Mouse (Mus musculus) ES-Bruce4 (cell line): ENCODE data around the gene Vrk1. TPM values are rescaled to one million over a fixed set of nuclear protein-coding genes. Genes with fewer than 3 reads are reported as not detected.

Experiments
- H3K27ac ChIP-seq: 2 replicates; pipeline ENCODE4 v1.5.1; 2012; ENCODE audit warnings: low read length, inconsistent platforms; ENCODE audit not compliant: insufficient read depth
- H3K27me3 ChIP-seq: 2 replicates; pipeline ENCODE4 v1.6.1; 2012; ENCODE audit warnings: mild to moderate bottlenecking, low read length, inconsistent platforms; ENCODE audit not compliant: control insufficient read depth, poor library complexity, insufficient read depth, severe bottlenecking
- H3K36me3 ChIP-seq: 2 replicates; pipeline ENCODE4 v1.6.1; 2012; ENCODE audit warnings: inconsistent platforms, mild to moderate bottlenecking, low read length, moderate library complexity; ENCODE audit not compliant: control insufficient read depth, poor library complexity, insufficient read depth, severe bottlenecking
- H3K4me1 ChIP-seq: one replicate; pipeline ENCODE4 v1.8.1; 2011; ENCODE audit warnings: low read length; ENCODE audit not compliant: control insufficient read depth, insufficient read depth
- H3K4me3 ChIP-seq: 2 replicates; pipeline ENCODE4 v1.5.1; 2011; ENCODE audit warnings: low read depth, mild to moderate bottlenecking, low read length
- H3K9ac ChIP-seq: 2 replicates; pipeline ENCODE4 v1.6.1; 2012; ENCODE audit warnings: low read depth, mild to moderate bottlenecking, inconsistent platforms; ENCODE audit not compliant: poor library complexity, severe bottlenecking
- H3K9me3 ChIP-seq: replicated peaks from 2 replicates; pipeline ENCODE4 v1.6.1; 2012; ENCODE audit warnings: mild to moderate bottlenecking, low read length, inconsistent platforms; ENCODE audit not compliant: control insufficient read depth, poor library complexity, insufficient read depth, severe bottlenecking
- CTCF ChIP-seq: IDR thresholded peaks from one replicate; pipeline ENCODE4 v1.8.1; 2011; ENCODE audit warnings: low read depth, low read length
- EP300 ChIP-seq: IDR thresholded peaks from 2 replicates; pipeline ENCODE4 v1.6.1; 2011; ENCODE audit warnings: low read depth, low read length; ENCODE audit not compliant: insufficient read depth
- POLR2A ChIP-seq: IDR thresholded peaks from one replicate; pipeline ENCODE4 v1.8.1; 2011; ENCODE audit warnings: low read length; ENCODE audit not compliant: insufficient read depth
- polyA plus RNA-seq: library from polyadenylated mRNA; stranded (reverse); fragments of >200 nt; gene quantifications from 2 replicates; pipeline ENCODE4 v1.2.4, GENCODE M21; 2011; ENCODE audit warnings: low read depth; ENCODE audit not compliant: missing spikeins, insufficient read depth, insufficient read length

The Vrk1 gene
- polyA plus RNA-seq, 1 experiment = 85.6 TPM

- Histone ChIP-seq H3K27me3 (no peaks in the 10 kb centered on the region), H3K9me3 (no peaks in the 10 kb centered on the region), H3K9ac (no peak overlapping the region), H3K27ac (no peak overlapping the region), H3K4me1 (peaks cover 7% of the 10 kb centered on the region), H3K36me3 (no peaks in the 10 kb centered on the region), H3K4me3 (no peak overlapping the region)
- no peak for TF ChIP-seq EP300
- TF ChIP-seq CTCF = no peak
- TF ChIP-seq POLR2A = no peak
Observed at GRCm38 (mm10) chr12:105993356-105993755, 16.7 kb upstream of the Vrk1 start.

GRCm38 (mm10) chr12:105995940-105996339, 14.1 kb upstream of the Vrk1 start:
- H3K36me3 ChIP-seq = no peaks in the 10 kb centered on the region
- H3K4me1 ChIP-seq = peaks cover 7% of the 10 kb centered on the region
- H3K9me3 ChIP-seq = no peaks in the 10 kb centered on the region
- H3K27ac ChIP-seq = no peak overlapping the region
- no peak overlapping the region for H3K4me3 ChIP-seq
- H3K27me3 ChIP-seq = no peaks in the 10 kb centered on the region
- H3K9ac ChIP-seq = no peak overlapping the region
- TF ChIP-seq CTCF (no peak), POLR2A (no peak), EP300 (no peak; the same call in 1 of the 2 replicates)

GRCm38 (mm10) chr12:105997028-105997786, 12.8 kb upstream of the Vrk1 start:
- Histone ChIP-seq H3K36me3 (no peaks in the 10 kb centered on the region), H3K4me1 (peaks cover 7% of the 10 kb centered on the region), H3K9ac (no peak overlapping the region), H3K9me3 (no peaks in the 10 kb centered on the region), H3K27ac (no peak overlapping the region), H3K27me3 (no peaks in the 10 kb centered on the region), H3K4me3 (no peak overlapping the region)
- TF ChIP-seq CTCF (no peak), EP300 (no peak), POLR2A (no peak)

- H3K27ac ChIP-seq = no peak overlapping the region
- TF ChIP-seq EP300 = no peak
- no peak for TF ChIP-seq CTCF
- no peak for TF ChIP-seq POLR2A
- no peaks in the 10 kb centered on the region for H3K4me1 ChIP-seq
Observed at GRCm38 (mm10) chr12:106001775-106002174, 8.3 kb upstream of the Vrk1 start.

GRCm38 (mm10) chr12:106004719-106005118, 5.3 kb upstream of the Vrk1 start:
- no peak overlapping the region for H3K27ac ChIP-seq
- no peaks in the 10 kb centered on the region for H3K36me3 ChIP-seq
- no peak overlapping the region for H3K9ac ChIP-seq
- H3K27me3 ChIP-seq = no peaks in the 10 kb centered on the region
- TF ChIP-seq CTCF = no peak
- TF ChIP-seq EP300 = no peak
- TF ChIP-seq POLR2A = no peak
- no peaks in the 10 kb centered on the region for H3K4me1 ChIP-seq
- H3K4me3 ChIP-seq = no peak overlapping the region
- no peaks in the 10 kb centered on the region for H3K9me3 ChIP-seq

More at GRCm38 (mm10) chr12:106001775-106002174, 8.3 kb upstream of the Vrk1 start:
- H3K27me3 ChIP-seq = no peaks in the 10 kb centered on the region
- H3K4me3 ChIP-seq = no peak overlapping the region
- no peak overlapping the region for H3K9ac ChIP-seq
- H3K36me3 ChIP-seq = no peaks in the 10 kb centered on the region
- H3K9me3 ChIP-seq = no peaks in the 10 kb centered on the region

GRCm38 (mm10) chr12:106006218-106006617, 3.8 kb upstream of the Vrk1 start:
- H3K36me3 ChIP-seq = no peaks in the 10 kb centered on the region
- no peaks in the 10 kb centered on the region for H3K4me1 ChIP-seq
- H3K9ac ChIP-seq = no peak overlapping the region
- H3K4me3 ChIP-seq = no peak overlapping the region
- TF ChIP-seq EP300 (no peak), CTCF (no peak), POLR2A (no peak)
- H3K27ac ChIP-seq = no peak overlapping the region
- H3K9me3 ChIP-seq = no peaks in the 10 kb centered on the region
- no peaks in the 10 kb centered on the region for H3K27me3 ChIP-seq
